Mouse (Mus musculus) limb, embryonic 15.5 days (tissue): ENCODE results near the gene Chchd3. TPM values are rescaled to one million over a fixed set of nuclear protein-coding genes. Genes with fewer than 3 reads are reported as not detected.

ENCODE experiments used
- ATAC-seq: fragments of 200-750 bp; cut with Nextera tagmentation; 2 replicates; pipeline ENCODE4 v1.8.0; 2017; ENCODE audit warnings: low read depth, moderate TSS enrichment; ENCODE audit not compliant: insufficient number of reproducible peaks, low FRiP score, low TSS enrichment
- H3K27ac ChIP-seq: fragments of 300-500 bp; sonication (generic); 2 replicates; pipeline ENCODE4 v1.5.1; 2015; ENCODE audit warnings: moderate library complexity, mild to moderate bottlenecking, inconsistent platforms
- H3K27me3 ChIP-seq: fragments of 300-500 bp; sonication (generic); 2 replicates; pipeline ENCODE4 v1.6.1; 2015; ENCODE audit warnings: inconsistent platforms
- H3K36me3 ChIP-seq: fragments of 300-500 bp; sonication (generic); 2 replicates; pipeline ENCODE4 v1.6.1; 2015; ENCODE audit warnings: inconsistent platforms
- H3K4me1 ChIP-seq: fragments of 300-500 bp; sonication (generic); 2 replicates; pipeline ENCODE4 v1.6.1; 2015; ENCODE audit warnings: inconsistent platforms
- H3K4me2 ChIP-seq: fragments of 300-500 bp; sonication (generic); 2 replicates; pipeline ENCODE4 v1.6.1; 2015; ENCODE audit warnings: mild to moderate bottlenecking, inconsistent platforms
- H3K4me3 ChIP-seq: fragments of 300-500 bp; sonication (generic); 2 replicates; pipeline ENCODE4 v1.5.1; 2015; ENCODE audit warnings: mild to moderate bottlenecking, inconsistent platforms
- H3K9ac ChIP-seq: fragments of 300-500 bp; sonication (generic); 2 replicates; pipeline ENCODE4 v1.6.1; 2015; ENCODE audit warnings: inconsistent platforms
- H3K9me3 ChIP-seq: fragments of 300-500 bp; sonication (generic); 2 replicates; pipeline ENCODE4 v1.6.1; 2016; ENCODE audit warnings: inconsistent platforms
- WGBS: fragments of 180-500 bp; shearing (Covaris S2); methylation state at CpG from one replicate; pipeline ENCODE4 v1.1.7; 2015; 5-methylcytosine and 5-hydroxymethylcytosine counted together
- polyA plus RNA-seq: library from polyadenylated mRNA; unstranded; fragments of >200 nt; fragmentation: Nextera tagmentation; extraction: Ambion mirVana; gene quantifications from 2 replicates; pipeline ENCODE4 v1.2.1, GENCODE M21; 2015

Gene Chchd3
- polyA plus RNA-seq, 1 experiment from 2014 or later, result 97.8 TPM

GRCm38 (mm10) chr6:32848974-32849373, 211.1 kb downstream of the Chchd3 start:
- H3K4me3 ChIP-seq, result no peak overlapping the region
- H3K9ac ChIP-seq, result no peak overlapping the region
- H3K4me1 ChIP-seq, result no peaks in the 10 kb centered on the region
- 73% methylated on average over 7 of the region's 7 CpGs for WGBS
- no peak overlapping the region for H3K4me2 ChIP-seq
- no peaks in the 10 kb centered on the region for H3K9me3 ChIP-seq
- no peak overlapping the region for H3K27ac ChIP-seq
- no peak for ATAC-seq
- no peaks in the 10 kb centered on the region for H3K36me3 ChIP-seq
- H3K27me3 ChIP-seq, result no peaks in the 10 kb centered on the region

GRCm38 (mm10) chr6:32845463-32845862, 214.6 kb downstream of the Chchd3 start:
- Histone ChIP-seq H3K4me2 (no peak overlapping the region), H3K27ac (no peak overlapping the region), H3K36me3 (no peaks in the 10 kb centered on the region), H3K9me3 (no peaks in the 10 kb centered on the region), H3K4me3 (no peak overlapping the region), H3K4me1 (no peaks in the 10 kb centered on the region), H3K27me3 (no peaks in the 10 kb centered on the region), H3K9ac (no peak overlapping the region)
- 21% methylated on average over 1 of the region's 1 CpGs for WGBS
- ATAC-seq, result no peak

DNA sequence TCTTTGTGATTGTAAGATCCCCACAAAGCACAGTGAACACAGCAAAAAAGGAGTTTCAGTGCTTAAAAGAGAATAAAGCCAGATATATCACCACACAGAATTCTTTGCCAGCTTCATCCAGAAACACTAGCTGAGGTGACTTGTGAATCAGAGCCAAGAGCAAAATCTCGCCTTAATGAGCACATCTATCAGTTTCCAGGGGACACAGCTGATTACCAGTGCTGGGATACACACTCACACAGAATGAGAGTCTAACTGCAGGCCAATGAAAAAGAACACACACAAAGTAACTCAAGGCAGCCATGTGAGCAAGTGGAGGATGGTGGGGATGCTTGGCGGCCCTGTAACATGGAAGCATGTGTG, 222.1 kb downstream of the Chchd3 start:
- no peaks in the 10 kb centered on the region for H3K4me1 ChIP-seq
- H3K9ac ChIP-seq, result no peak overlapping the region
- H3K9me3 ChIP-seq, result no peaks in the 10 kb centered on the region
- 83% methylated on average over 2 of the region's 2 CpGs for WGBS
- no peaks in the 10 kb centered on the region for H3K36me3 ChIP-seq
- no peak overlapping the region for H3K4me2 ChIP-seq
- H3K27me3 ChIP-seq, result no peaks in the 10 kb centered on the region
- no peak overlapping the region for H3K27ac ChIP-seq
- no peak overlapping the region for H3K4me3 ChIP-seq
- ATAC-seq, result no peak

GRCm38 (mm10) chr6:32837165-32837938, 222.7 kb downstream of the Chchd3 start:
- Histone ChIP-seq H3K9ac (no peak overlapping the region), H3K36me3 (no peaks in the 10 kb centered on the region), H3K27ac (no peak overlapping the region), H3K4me3 (no peak overlapping the region), H3K27me3 (no peaks in the 10 kb centered on the region), H3K4me1 (no peaks in the 10 kb centered on the region), H3K9me3 (no peaks in the 10 kb centered on the region), H3K4me2 (no peak overlapping the region)
- 63% methylated on average over 7 of the region's 7 CpGs for WGBS
- no peak for ATAC-seq

GRCm38 (mm10) chr6:32823856-32824620, 236.0 kb downstream of the Chchd3 start:
- H3K4me2 ChIP-seq, result no peak overlapping the region
- WGBS, result 70% methylated on average over 12 of the region's 12 CpGs
- no peaks in the 10 kb centered on the region for H3K9me3 ChIP-seq
- ATAC-seq, result no peak
- H3K36me3 ChIP-seq, result no peaks in the 10 kb centered on the region
- no peak overlapping the region for H3K9ac ChIP-seq
- no peaks in the 10 kb centered on the region for H3K27me3 ChIP-seq
- peaks cover 7% of the 10 kb centered on the region; the same call in 1 of the 2 replicates for H3K4me1 ChIP-seq
- no peak overlapping the region for H3K4me3 ChIP-seq
- H3K27ac ChIP-seq, result no peak overlapping the region

- H3K9me3 ChIP-seq, result no peaks in the 10 kb centered on the region
- WGBS, result 81% methylated on average over 4 of the region's 4 CpGs
- ATAC-seq, result no peak
Observed at GRCm38 (mm10) chr6:32818961-32819360, 241.1 kb downstream of the Chchd3 start.

DNA sequence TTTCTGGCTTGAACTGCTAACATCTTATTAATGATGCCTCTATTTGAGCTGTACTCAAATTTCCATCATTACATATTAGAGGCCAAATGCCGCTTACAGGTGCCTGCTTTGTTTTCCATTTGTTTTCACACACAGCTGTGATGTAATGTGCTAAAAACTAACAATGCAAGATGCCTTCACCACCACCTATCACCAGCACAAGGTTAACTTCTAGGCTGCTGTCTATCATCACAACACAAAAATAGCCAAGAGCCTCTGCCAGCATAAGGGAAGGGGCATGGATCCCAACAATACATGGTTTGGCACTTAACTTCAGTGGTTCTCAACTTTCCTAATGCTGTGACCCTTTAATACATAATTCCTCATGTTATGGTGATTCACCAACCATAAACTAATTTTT, 251.3 kb downstream of the Chchd3 start:
- peaks cover under 1% of the 10 kb centered on the region; the same call in 1 of the 2 replicates for H3K36me3 ChIP-seq
- no peak overlapping the region for H3K4me2 ChIP-seq
- H3K27ac ChIP-seq, result no peak overlapping the region
- no peaks in the 10 kb centered on the region for H3K4me1 ChIP-seq
- WGBS, result 98% methylated on average over 1 of the region's 1 CpGs
- ATAC-seq, result no peak
- H3K27me3 ChIP-seq, result no peaks in the 10 kb centered on the region
- H3K4me3 ChIP-seq, result no peak overlapping the region
- H3K9ac ChIP-seq, result no peak overlapping the region
- H3K9me3 ChIP-seq, result no peaks in the 10 kb centered on the region

More at GRCm38 (mm10) chr6:32818961-32819360, 241.1 kb downstream of the Chchd3 start:
- Histone ChIP-seq H3K27me3 (no peaks in the 10 kb centered on the region), H3K4me3 (no peak overlapping the region), H3K36me3 (no peaks in the 10 kb centered on the region), H3K4me2 (no peak overlapping the region), H3K4me1 (peaks cover 4% of the 10 kb centered on the region; the same call in 1 of the 2 replicates), H3K27ac (no peak overlapping the region), H3K9ac (no peak overlapping the region)

DNA sequence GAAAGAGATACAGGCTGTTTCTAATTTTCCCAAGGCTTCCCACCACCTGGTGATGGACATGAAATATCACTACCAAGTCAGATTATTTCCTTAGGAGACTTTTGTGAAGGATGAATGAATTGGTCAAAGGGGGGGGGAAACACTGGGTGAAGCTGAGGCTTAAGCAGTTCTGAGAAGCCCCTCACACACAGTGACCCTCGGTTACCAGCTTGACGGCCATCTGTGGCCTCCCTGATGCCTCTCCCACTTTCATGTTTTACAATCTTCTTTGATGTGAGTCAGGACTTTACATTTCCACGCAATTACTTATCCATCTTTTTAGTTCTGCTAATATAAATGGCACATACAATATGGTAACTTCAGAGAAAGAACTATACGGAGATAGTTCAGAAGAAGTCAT, 252.3 kb downstream of the Chchd3 start:
- Histone ChIP-seq H3K27me3 (no peaks in the 10 kb centered on the region), H3K9ac (no peak overlapping the region), H3K4me3 (no peak overlapping the region), H3K27ac (no peak overlapping the region), H3K4me1 (no peaks in the 10 kb centered on the region), H3K9me3 (no peaks in the 10 kb centered on the region), H3K36me3 (peaks cover 5% of the 10 kb centered on the region; the same call in 1 of the 2 replicates), H3K4me2 (no peak overlapping the region)
- no peak for ATAC-seq
- WGBS, result 41% methylated on average over 4 of the region's 4 CpGs

DNA sequence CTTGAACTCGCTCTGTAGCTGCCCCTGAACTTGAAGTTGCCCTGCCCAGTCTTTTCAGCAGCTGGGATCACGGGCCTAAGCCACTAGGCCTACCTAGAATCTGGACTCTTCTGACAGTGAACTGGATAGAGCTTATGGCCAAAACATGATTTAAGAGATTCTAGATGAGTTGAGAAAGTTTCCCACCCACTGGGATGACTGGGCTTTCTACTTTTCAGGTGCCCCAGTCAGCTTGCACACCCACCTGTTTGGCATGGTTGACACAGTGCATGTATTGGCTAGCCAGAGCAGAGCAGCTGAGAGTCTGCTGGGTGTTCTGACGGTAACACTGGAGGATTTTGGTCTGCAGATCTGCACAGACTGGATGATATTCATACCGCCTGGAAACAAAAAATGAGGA, 256.4 kb downstream of the Chchd3 start:
- no peak overlapping the region for H3K4me2 ChIP-seq
- no peak for ATAC-seq
- no peaks in the 10 kb centered on the region for H3K9me3 ChIP-seq
- WGBS, result 94% methylated on average over 4 of the region's 4 CpGs
- H3K4me1 ChIP-seq, result no peaks in the 10 kb centered on the region
- peaks cover 15% of the 10 kb centered on the region for H3K36me3 ChIP-seq
- H3K27me3 ChIP-seq, result no peaks in the 10 kb centered on the region
- H3K9ac ChIP-seq, result no peak overlapping the region
- H3K4me3 ChIP-seq, result no peak overlapping the region
- no peak overlapping the region for H3K27ac ChIP-seq

DNA sequence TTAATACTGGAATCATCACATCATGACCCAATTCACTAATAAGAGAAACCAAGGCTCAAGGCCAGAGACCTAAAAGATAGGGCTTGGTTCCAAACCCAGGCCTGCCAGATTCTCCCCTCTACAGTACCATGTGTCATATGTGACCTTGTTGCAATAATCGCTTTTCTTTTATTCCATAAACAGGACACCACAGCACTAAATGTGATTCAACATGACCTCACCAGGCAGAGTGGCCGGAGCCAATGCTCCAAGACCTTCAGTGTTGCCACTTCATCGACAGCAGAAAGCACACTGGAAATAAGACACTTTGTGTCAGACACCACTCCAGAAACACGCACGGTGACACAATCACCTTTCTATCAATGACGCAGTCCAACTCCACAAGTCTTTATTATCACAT, 258.3 kb downstream of the Chchd3 start:
- no peak overlapping the region for H3K9ac ChIP-seq
- H3K36me3 ChIP-seq, result peaks cover 15% of the 10 kb centered on the region
- ATAC-seq, result no peak
- H3K4me3 ChIP-seq, result no peak overlapping the region
- no peaks in the 10 kb centered on the region for H3K9me3 ChIP-seq
- H3K4me1 ChIP-seq, result no peaks in the 10 kb centered on the region
- H3K4me2 ChIP-seq, result no peak overlapping the region
- H3K27me3 ChIP-seq, result no peaks in the 10 kb centered on the region
- no peak overlapping the region for H3K27ac ChIP-seq
- 96% methylated on average over 6 of the region's 6 CpGs for WGBS

GRCm38 (mm10) chr6:32797525-32797924, 262.5 kb downstream of the Chchd3 start:
- Histone ChIP-seq H3K27me3 (no peaks in the 10 kb centered on the region), H3K27ac (no peak overlapping the region), H3K9ac (no peak overlapping the region), H3K4me3 (no peak overlapping the region), H3K4me1 (no peaks in the 10 kb centered on the region), H3K9me3 (no peaks in the 10 kb centered on the region), H3K36me3 (peaks cover 15% of the 10 kb centered on the region), H3K4me2 (no peak overlapping the region)
- no peak for ATAC-seq
- WGBS, result 50% methylated on average over 4 of the region's 4 CpGs
